Mouse (Mus musculus): ENCODE results near the gene Ckap2l. TPM values are rescaled to one million over a fixed set of nuclear protein-coding genes. Genes with fewer than 3 reads are reported as not detected.
A peak's percentile ranks its signal among the peaks of the same experiment; 100 is the strongest.

Gene Ckap2l
- polyA plus RNA-seq (2015; fragmentation: Nextera tagmentation; extraction: Ambion mirVana), result 5.8 and 14.6 TPM in 2 replicates

DNA sequence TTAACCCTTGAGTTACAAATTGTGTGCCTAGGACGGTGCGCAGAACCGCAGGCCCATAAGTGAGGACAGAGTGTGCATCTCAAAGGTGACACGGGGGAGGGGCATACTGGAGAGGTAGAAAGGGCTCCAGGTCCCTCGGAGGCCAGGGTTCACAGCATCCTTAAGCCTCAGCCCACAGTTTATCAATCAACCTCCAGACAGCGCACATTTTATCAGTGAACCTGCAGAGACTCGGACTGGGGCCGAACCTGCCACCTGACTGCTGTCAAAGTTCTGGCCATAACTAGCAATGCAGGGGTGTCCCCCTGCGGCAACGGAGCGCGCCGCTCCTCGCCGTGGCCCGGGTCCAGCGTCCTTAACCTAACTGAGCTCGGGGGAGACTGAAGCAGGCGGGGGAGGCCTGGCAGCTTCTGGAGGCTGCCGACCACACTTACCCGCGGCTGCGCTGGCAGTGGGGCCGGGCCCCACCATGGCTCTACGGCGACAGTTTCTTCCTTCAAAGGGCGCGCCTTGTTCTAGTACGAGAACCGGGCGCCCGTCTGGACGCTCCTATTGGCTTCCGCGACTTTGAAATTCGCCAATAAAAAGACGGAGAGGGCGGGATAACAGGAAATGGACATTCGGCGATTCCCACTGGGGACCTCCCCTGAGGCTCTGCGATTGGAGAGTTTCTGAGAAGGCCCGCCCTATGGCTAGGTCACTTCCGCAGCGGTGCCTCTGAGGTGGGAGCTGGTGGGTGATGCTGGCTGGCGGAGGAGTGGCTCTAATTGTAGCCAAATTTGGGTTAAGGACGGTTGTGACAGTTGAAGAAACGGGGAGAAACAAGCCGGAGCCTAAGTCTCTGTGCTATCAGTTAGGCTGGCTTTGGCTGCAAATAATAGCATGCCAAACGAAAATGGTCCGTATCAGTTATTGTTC, at the start of gene Ckap2l:
TSS of gene Ckap2l (minus strand) at position 542 of the 918 bp plus-strand sequence.
- ATAC-seq (ENCODE audit: low FRiP score), result peak; percentile 100
- Histone ChIP-seq H3K4me2 (peak within 1 kb of the TSS; percentile 95), H3K9me3 (replicated peaks) (no peaks in the 10 kb centered on the region), H3K36me3 (no peaks in the 10 kb centered on the region), H3K4me1 (peaks cover 11% of the 10 kb centered on the region), H3K27me3 (replicated peaks) (no peaks in the 10 kb centered on the region), H3K4me3 (replicated peaks) (peak within 1 kb of the TSS; percentile 79), H3K27ac (replicated peaks) (peak within 1 kb of the TSS; percentile 97), H3K9ac (replicated peaks) (peak within 1 kb of the TSS; percentile 80)
- WGBS, result under 1% methylated on average over 50 of the region's 50 CpGs

DNA sequence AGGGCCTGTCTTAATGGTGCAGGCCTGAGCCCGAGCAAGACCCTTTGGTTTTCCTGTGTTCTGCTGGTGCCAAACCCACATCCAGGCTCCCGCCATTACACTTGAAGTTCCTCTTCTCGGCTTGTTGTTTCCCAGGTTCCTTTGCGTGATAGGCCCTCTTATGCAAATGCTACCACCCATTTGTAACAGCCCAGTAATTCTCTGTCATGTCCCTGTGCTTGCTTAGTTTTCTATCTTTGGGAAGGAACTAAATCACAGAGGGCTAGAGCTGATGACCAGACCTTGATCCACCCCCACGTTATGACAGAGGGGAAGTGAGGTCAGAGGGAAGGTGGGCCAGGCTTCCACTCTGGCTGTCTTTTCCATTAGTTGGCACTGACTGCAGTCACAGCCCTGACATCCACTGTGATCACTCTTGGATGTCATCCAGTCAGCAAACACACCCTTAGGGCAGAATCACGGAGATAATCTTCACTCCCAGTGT, 41.2 kb upstream of the Ckap2l start:
- no peak for ATAC-seq (ENCODE audit: low FRiP score)
- Histone ChIP-seq H3K4me1 (no peaks in the 10 kb centered on the region), H3K4me2 (no peak overlapping the region), H3K4me3 (replicated peaks) (no peak overlapping the region), H3K36me3 (no peaks in the 10 kb centered on the region), H3K9me3 (replicated peaks) (no peaks in the 10 kb centered on the region), H3K9ac (replicated peaks) (no peak overlapping the region), H3K27me3 (replicated peaks) (no peaks in the 10 kb centered on the region), H3K27ac (replicated peaks) (no peak overlapping the region)
- WGBS, result 82% methylated on average over 6 of the region's 6 CpGs

DNA sequence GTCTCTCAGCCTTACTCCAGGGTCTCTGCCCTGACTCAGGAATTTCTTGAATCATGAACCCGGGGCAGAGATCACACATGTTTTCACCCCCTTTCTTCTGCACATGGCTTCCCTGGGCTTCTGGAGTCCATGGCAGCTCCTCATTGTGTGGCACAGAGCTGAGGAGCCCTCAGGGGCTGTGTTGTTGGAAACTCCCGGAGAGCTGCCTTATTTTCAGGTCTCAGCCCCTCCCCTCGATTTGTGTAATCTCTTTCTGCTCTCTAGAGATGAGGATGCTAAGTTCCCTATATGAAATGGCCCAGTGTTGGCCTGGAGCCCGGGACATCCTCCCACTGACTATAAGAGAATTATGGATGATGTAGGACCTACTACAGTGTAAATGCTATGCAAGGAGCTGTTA, 36.5 kb upstream of the Ckap2l start:
- no peaks in the 10 kb centered on the region for H3K4me1 ChIP-seq
- ATAC-seq (ENCODE audit: low FRiP score), result no peak
- WGBS, result 54% methylated on average over 4 of the region's 4 CpGs

DNA sequence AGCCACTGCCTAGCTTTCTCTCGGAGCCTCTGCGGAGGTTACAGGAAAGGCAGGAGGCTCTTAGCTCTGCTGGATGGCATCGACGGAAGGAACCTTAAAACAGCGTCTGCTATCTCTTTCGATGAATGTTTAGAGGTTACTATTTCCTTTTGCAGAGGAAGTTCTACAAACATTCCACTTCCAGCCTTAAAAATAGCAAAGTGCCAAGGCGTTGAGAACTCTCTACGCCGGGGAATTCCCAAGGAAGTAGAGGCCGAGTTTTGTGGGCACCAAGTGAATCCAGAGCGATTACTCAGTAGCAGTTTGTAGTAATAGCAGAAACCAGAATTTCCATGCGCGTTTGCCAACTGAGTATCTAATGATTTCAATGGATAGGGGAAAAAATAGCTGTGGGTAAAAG, 33.5 kb upstream of the Ckap2l start:
- Histone ChIP-seq H3K9me3 (replicated peaks) (no peaks in the 10 kb centered on the region), H3K9ac (replicated peaks) (no peak overlapping the region), H3K27me3 (replicated peaks) (no peaks in the 10 kb centered on the region), H3K4me3 (replicated peaks) (no peak overlapping the region), H3K4me1 (no peaks in the 10 kb centered on the region), H3K27ac (replicated peaks) (no peak overlapping the region), H3K36me3 (no peaks in the 10 kb centered on the region), H3K4me2 (no peak overlapping the region)
- 95% methylated on average over 13 of the region's 13 CpGs for WGBS
- ATAC-seq (ENCODE audit: low FRiP score), result no peak

More for the DNA sequence above, 36.5 kb upstream of the Ckap2l start:
- H3K4me2 ChIP-seq, result no peak overlapping the region
- no peak overlapping the region for H3K9ac ChIP-seq (replicated peaks)
- H3K9me3 ChIP-seq (replicated peaks), result no peaks in the 10 kb centered on the region
- no peak overlapping the region for H3K27ac ChIP-seq (replicated peaks)
- no peaks in the 10 kb centered on the region for H3K27me3 ChIP-seq (replicated peaks)
- no peaks in the 10 kb centered on the region for H3K36me3 ChIP-seq
- no peak overlapping the region for H3K4me3 ChIP-seq (replicated peaks)

DNA sequence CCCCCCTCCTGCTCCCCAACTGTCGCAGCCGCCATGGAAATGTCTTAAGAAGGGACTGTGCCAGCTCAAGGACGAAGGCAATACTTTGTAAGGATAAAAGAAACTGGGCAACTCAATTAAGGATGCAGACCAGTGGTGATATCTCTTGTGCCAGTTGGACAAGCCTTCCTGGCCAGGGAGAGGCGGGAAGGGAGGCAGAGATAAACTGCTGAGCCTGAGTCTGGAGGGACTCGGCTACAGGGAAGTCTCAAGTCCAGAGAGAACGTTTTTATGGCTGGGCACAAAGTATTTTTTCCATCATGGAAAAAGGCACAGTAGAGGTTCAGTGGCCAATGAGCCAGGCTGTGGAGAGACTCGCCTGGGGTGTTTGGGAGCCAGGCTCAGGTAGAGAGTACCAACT, 33.0 kb upstream of the Ckap2l start:
- Histone ChIP-seq H3K9ac (replicated peaks) (no peak overlapping the region), H3K4me1 (no peaks in the 10 kb centered on the region), H3K27ac (replicated peaks) (no peak overlapping the region), H3K4me2 (no peak overlapping the region), H3K27me3 (replicated peaks) (no peaks in the 10 kb centered on the region), H3K4me3 (replicated peaks) (no peak overlapping the region), H3K9me3 (replicated peaks) (no peaks in the 10 kb centered on the region), H3K36me3 (no peaks in the 10 kb centered on the region)
- no peak for ATAC-seq (ENCODE audit: low FRiP score)
- 71% methylated on average over 7 of the region's 7 CpGs for WGBS

DNA sequence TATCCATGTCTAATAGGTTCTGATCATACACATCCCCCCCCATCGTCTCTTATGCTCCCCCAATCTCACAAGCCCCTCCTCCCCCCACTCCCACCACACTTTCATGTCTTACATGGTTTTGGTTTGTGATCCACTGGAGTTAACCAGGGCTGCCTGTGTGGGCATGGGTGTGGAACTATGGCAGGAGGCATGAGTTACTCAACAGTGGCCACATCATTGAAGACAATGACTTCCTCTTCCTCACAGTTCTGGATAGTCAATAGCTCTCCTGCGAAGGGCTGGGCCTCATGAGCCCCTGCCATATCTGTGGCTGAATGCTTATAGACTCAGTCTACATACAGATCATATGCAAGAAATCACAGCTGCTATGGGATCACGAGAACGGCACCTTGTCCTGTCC, 31.2 kb upstream of the Ckap2l start:
- H3K4me2 ChIP-seq, result no peak overlapping the region
- H3K27me3 ChIP-seq (replicated peaks), result no peaks in the 10 kb centered on the region
- H3K4me3 ChIP-seq (replicated peaks), result no peak overlapping the region
- H3K4me1 ChIP-seq, result no peaks in the 10 kb centered on the region
- no peak for ATAC-seq (ENCODE audit: low FRiP score)
- H3K27ac ChIP-seq (replicated peaks), result no peak overlapping the region
- H3K36me3 ChIP-seq, result no peaks in the 10 kb centered on the region
- no peak overlapping the region for H3K9ac ChIP-seq (replicated peaks)
- H3K9me3 ChIP-seq (replicated peaks), result no peaks in the 10 kb centered on the region
- 83% methylated on average over 4 of the region's 4 CpGs for WGBS

DNA sequence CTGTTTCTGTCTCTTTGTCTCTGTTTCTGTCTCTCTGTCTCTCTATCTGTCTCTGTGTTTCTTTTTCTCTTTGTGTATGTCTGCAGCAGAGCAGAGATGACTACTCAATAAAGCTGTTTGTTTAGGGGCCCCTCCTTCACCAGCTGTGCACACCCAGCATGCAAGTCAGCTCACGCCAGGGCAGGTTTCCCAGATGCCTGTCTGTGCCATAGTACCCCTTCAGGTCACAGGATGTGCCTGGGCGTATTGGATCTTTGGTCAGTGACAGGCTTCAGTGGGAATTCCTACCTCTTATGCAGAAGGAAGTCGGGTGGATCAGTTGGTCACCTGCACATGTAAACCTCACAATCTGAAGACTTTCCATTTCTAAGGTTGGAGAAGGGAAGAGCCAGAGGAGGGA, 27.2 kb upstream of the Ckap2l start:
- 83% methylated on average over 3 of the region's 3 CpGs for WGBS
- ATAC-seq (ENCODE audit: low FRiP score), result no peak
- no peaks in the 10 kb centered on the region for H3K27me3 ChIP-seq (replicated peaks)
- H3K9ac ChIP-seq (replicated peaks), result no peak overlapping the region
- H3K27ac ChIP-seq (replicated peaks), result no peak overlapping the region
- H3K4me2 ChIP-seq, result no peak overlapping the region
- no peak overlapping the region for H3K4me3 ChIP-seq (replicated peaks)
- no peaks in the 10 kb centered on the region for H3K4me1 ChIP-seq
- H3K36me3 ChIP-seq, result no peaks in the 10 kb centered on the region
- H3K9me3 ChIP-seq (replicated peaks), result no peaks in the 10 kb centered on the region

DNA sequence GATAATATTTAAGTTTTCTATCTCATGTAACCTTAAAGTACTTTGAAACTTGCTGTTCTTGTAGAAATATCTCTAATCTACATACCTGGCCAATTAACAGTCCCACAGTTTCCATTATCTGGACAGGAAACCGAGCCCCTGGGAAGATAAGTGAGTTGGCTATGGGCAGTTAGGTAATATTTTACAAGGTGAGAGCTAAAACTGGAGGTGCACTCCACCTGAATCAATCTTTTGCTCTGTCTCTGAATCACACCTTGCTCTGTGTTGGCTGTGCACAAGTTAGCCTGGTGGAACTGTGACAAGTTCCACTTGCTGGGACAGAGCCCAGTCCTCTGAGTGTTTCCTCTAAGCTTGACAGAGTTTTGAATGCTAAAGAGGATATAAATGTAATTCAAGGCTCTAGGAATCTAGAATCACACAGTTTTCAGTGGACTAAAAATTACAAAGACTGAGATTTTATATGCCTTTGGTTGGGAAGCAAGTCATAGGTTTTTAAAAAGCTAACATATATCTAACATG, 25.2 kb upstream of the Ckap2l start:
- Histone ChIP-seq H3K27me3 (replicated peaks) (no peaks in the 10 kb centered on the region), H3K4me1 (no peaks in the 10 kb centered on the region), H3K27ac (replicated peaks) (no peak overlapping the region), H3K4me2 (no peak overlapping the region), H3K9me3 (replicated peaks) (no peaks in the 10 kb centered on the region), H3K9ac (replicated peaks) (no peak overlapping the region), H3K36me3 (no peaks in the 10 kb centered on the region), H3K4me3 (replicated peaks) (no peak overlapping the region)
- 76% methylated on average over 1 of the region's 1 CpGs for WGBS
- ATAC-seq (ENCODE audit: low FRiP score), result no peak

DNA sequence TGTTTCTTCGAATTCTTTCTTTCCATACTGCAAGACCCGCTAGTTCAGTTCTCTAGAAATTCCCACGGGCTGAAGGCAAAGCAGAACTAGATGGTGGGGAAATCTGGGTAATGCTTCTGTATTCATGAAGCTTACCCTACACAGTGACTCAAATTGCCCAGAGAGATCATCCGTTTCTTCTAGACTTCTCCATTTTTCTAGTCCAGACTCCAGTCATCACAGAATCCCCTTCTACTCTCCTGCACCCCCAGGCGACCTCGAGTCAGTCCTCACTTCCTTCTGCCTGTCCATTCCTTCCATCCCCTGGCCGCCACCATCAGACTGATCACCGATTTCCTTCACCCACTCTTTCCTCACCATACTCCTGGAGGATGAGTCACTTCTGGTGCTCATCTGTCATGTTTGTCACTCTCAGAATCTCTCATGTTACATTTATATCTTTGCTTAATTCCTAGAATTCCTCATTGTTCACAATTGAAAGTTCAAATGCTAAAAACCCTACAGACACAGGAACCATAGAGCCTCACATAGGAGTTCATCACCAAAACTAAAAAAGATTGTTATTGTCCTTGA, 23.1 kb upstream of the Ckap2l start:
- no peaks in the 10 kb centered on the region for H3K36me3 ChIP-seq
- H3K4me1 ChIP-seq, result no peaks in the 10 kb centered on the region
- H3K4me3 ChIP-seq (replicated peaks), result no peak overlapping the region
- H3K4me2 ChIP-seq, result no peak overlapping the region
- no peak overlapping the region for H3K9ac ChIP-seq (replicated peaks)
- H3K27me3 ChIP-seq (replicated peaks), result no peaks in the 10 kb centered on the region
- WGBS, result 83% methylated on average over 8 of the region's 8 CpGs
- ATAC-seq (ENCODE audit: low FRiP score), result no peak
- no peaks in the 10 kb centered on the region for H3K9me3 ChIP-seq (replicated peaks)
- H3K27ac ChIP-seq (replicated peaks), result no peak overlapping the region

DNA sequence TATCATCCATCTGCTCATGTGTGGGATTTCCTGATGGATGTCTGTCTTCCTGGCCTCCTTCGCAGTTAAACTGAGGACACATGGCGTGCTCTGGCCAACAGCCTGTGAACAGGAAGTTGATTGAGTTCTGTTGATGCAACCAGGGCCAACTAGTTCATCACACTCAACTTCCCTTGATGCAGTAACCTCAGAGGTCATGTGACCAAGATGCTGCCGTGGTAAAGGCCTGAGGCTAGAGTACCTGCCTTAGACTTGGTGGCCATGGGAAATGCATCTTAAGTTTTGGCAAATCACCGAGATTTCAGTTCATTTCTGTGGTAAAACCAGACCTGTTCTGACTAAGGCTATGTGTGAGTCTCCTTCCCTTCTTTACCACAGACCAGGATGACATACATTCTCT, 18.8 kb upstream of the Ckap2l start:
- Histone ChIP-seq H3K27ac (replicated peaks) (no peak overlapping the region), H3K4me2 (no peak overlapping the region), H3K27me3 (replicated peaks) (no peaks in the 10 kb centered on the region), H3K9ac (replicated peaks) (no peak overlapping the region), H3K4me3 (replicated peaks) (no peak overlapping the region), H3K4me1 (no peaks in the 10 kb centered on the region), H3K9me3 (replicated peaks) (no peaks in the 10 kb centered on the region), H3K36me3 (no peaks in the 10 kb centered on the region)
- no peak for ATAC-seq (ENCODE audit: low FRiP score)
- WGBS, result 81% methylated on average over 4 of the region's 4 CpGs

DNA sequence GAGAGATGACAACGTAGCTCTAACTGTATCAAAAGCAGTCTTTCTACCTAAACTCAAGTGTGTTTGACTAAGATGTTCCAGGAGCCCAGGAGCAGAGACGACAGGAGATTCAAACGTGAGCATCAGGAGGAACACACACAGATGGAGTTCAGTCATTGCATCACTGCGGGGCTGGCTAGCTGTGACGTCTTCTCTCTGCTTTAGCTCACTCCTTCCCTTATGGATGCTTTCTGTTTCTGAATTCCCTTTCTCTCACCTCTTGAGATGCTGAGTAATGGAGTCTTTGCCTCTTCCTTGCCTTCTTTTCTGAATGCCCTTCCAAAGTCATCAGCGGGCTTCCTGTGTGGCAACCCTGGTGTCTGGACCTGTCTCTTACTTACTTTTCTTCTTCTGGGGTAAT, 17.9 kb upstream of the Ckap2l start:
- Histone ChIP-seq H3K9me3 (replicated peaks) (no peaks in the 10 kb centered on the region), H3K4me2 (no peak overlapping the region), H3K4me3 (replicated peaks) (no peak overlapping the region), H3K4me1 (no peaks in the 10 kb centered on the region), H3K9ac (replicated peaks) (no peak overlapping the region), H3K36me3 (no peaks in the 10 kb centered on the region), H3K27me3 (replicated peaks) (no peaks in the 10 kb centered on the region), H3K27ac (replicated peaks) (no peak overlapping the region)
- WGBS, result 84% methylated on average over 6 of the region's 6 CpGs
- ATAC-seq (ENCODE audit: low FRiP score), result no peak

DNA sequence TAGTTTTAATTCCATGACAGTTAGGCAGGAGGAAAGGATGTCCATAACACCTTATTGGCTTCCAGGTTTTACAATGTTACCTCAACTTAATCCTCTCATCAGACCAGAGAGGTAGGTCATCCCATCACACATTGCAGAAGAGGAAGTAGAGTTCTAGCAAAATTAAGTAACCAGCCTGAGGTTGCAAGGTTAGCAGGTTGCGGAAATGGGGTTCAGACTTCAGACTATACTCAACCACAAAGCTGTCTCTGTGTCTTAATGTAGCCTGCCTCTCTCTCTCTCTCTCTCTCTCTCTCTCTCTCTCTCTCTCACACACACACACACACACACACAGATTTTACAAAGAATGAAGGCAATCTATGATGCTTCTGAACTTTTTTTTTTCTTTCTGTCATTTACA, 16.9 kb upstream of the Ckap2l start:
- Histone ChIP-seq H3K4me1 (no peaks in the 10 kb centered on the region), H3K9ac (replicated peaks) (no peak overlapping the region), H3K4me3 (replicated peaks) (no peak overlapping the region), H3K27ac (replicated peaks) (no peak overlapping the region), H3K27me3 (replicated peaks) (no peaks in the 10 kb centered on the region), H3K4me2 (no peak overlapping the region), H3K36me3 (no peaks in the 10 kb centered on the region), H3K9me3 (replicated peaks) (no peaks in the 10 kb centered on the region)
- ATAC-seq (ENCODE audit: low FRiP score), result no peak
- WGBS, result 86% methylated on average over 1 of the region's 1 CpGs

Measured in neural tube, embryonic 15.5 days (tissue).